Mouse (Mus musculus) Patski (cell line): Measurements from ENCODE around the gene Nol10. TPM values are rescaled to one million over a fixed set of nuclear protein-coding genes. Genes with fewer than 3 reads are reported as not detected.

Experiments used
- ATAC-seq: fragments of 100-300 bp; one replicate; pipeline ENCODE4 v1.8.0; 2021
- CTCF ChIA-PET: fragments of 350-600 bp; sonication (Branson Sonifier 250); formaldehyde crosslinking; loops from one replicate; lab custom pipeline; 2022; ENCODE audit warnings: inconsistent platforms; lab: Charles Lee
- POLR2A ChIA-PET: fragments of 350-600 bp; sonication (Branson Sonifier 250); formaldehyde crosslinking; loops from one replicate; lab custom pipeline; 2022; ENCODE audit warnings: antibody characterized with exemption, inconsistent platforms; lab: Charles Lee
- DNase-seq: peaks from one replicate; pipeline ENCODE4 v3.0.0-alpha.2; 2011; ENCODE audit warnings: low read depth, low spot score
- H3K27me3 ChIP-seq: fragments of 371-371 bp; one replicate; pipeline ENCODE4 v1.5.1; 2021
- CTCF ChIP-seq: fragments of 100-300 bp; IDR thresholded peaks from one replicate; pipeline ENCODE4 v1.5.1; 2021
- in situ Hi-C: fragments of 300-500 bp; cut with MboI; formaldehyde crosslinking; loops from 3 replicates; pipeline ENCODE4 v1.11.1; 2018; ENCODE audit warnings: low pct_unique_long_range_greater_than_20kb, mixed read lengths
- polyA plus RNA-seq: library from polyadenylated mRNA; unstranded; gene quantifications from one replicate; pipeline ENCODE4 v1.2.3, GENCODE M21; 2021

The Nol10 gene
- 18.6 TPM for polyA plus RNA-seq

- TF ChIP-seq CTCF, result no peak
- CTCF ChIA-PET, result no interaction called here
- in situ Hi-C loops, result no loop called here
- ATAC-seq (peak; percentile 96), DNase-seq (no peak)
- H3K27me3 ChIP-seq, result no peaks in the 10 kb centered on the region
- POLR2A ChIA-PET, result no interaction called here
Observed at GRCm38 (mm10) chr12:17348048-17349036, at the start of gene Nol10. Nol10 (plus strand) TSS chr12:17348458.

GRCm38 (mm10) chr12:17299902-17300301 lies 48.4 kb upstream of the Nol10 start:
- in situ Hi-C loops, result no loop called here
- ATAC-seq (no peak), DNase-seq (no peak)
- TF ChIP-seq CTCF, result no peak
- peaks cover 5% of the 10 kb centered on the region for H3K27me3 ChIP-seq
- ChIA-PET CTCF (no interaction called here), POLR2A (no interaction called here)

GRCm38 (mm10) chr12:17305445-17305844 lies 42.8 kb upstream of the Nol10 start:
- POLR2A ChIA-PET, result no interaction called here
- TF ChIP-seq CTCF, result no peak
- H3K27me3 ChIP-seq, result peaks cover 9% of the 10 kb centered on the region
- CTCF ChIA-PET, result no interaction called here
- DNase-seq (no peak), ATAC-seq (no peak)
- in situ Hi-C loops, result no loop called here

DNA sequence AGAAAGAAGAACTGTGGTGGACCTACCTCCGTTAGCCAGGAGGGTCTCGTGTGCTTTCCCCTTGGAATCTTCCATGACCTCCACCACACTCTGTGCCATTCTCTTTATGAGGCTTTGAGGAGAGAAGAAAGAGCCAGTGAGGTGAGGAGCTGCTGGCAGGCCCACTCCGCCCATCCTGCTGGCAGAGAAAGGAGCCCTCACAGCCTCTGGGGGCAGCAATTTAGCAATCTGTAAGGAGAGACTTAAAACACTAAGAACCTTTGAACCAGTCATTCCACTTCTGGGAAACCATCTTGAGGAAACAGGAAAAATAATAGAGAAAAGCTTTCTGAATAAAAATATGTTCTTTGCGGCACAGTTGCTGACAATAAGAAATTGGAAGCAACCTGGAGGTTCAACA lies 40.0 kb upstream of the Nol10 start:
- in situ Hi-C loops, result no loop called here
- no peak for TF ChIP-seq CTCF
- DNase-seq, result no peak

GRCm38 (mm10) chr12:17310852-17311839 lies 37.1 kb upstream of the Nol10 start:
- ChIA-PET CTCF (no interaction called here), POLR2A (no interaction called here)
- TF ChIP-seq CTCF, result no peak
- ATAC-seq, result no peak
- in situ Hi-C loops, result no loop called here
- peaks cover 1% of the 10 kb centered on the region for H3K27me3 ChIP-seq
- DNase-seq, result no peak

More for the DNA sequence above, 40.0 kb upstream of the Nol10 start:
- no peak for ATAC-seq
- H3K27me3 ChIP-seq, result peaks cover 4% of the 10 kb centered on the region
- ChIA-PET CTCF (interaction anchor here (2.1 kb wide), 1 partner anchor 17 kb away, joined by 6 read pairs; no protein-coding TSS in a partner anchor), POLR2A (no interaction called here)

DNA sequence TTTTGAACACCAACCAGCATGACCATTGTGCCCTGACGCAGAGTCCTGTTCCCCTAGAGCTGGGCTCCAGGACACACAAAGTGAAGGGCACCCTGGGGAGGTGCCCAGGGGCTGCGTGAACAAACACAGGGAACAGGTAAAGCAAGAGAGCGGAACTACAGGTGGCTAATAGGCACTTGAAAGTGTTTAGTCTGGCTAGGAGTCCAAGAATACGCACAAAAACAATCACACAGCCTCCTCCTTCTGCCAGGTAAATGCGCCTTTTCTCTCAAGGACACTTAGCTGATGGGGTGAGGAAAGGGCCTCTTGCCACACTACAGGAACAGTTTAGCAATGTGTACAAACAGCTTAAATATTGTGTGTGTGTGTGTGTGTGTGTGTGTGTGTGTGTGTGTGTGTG lies 32.2 kb upstream of the Nol10 start:
- DNase-seq (no peak), ATAC-seq (no peak)
- H3K27me3 ChIP-seq, result peaks cover 5% of the 10 kb centered on the region
- POLR2A ChIA-PET, result no interaction called here
- TF ChIP-seq CTCF, result no peak
- in situ Hi-C loops, result no loop called here
- CTCF ChIA-PET, result interaction anchor here (1.2 kb wide), 1 partner anchor 12 kb away, joined by 3 read pairs; no protein-coding TSS in a partner anchor

DNA sequence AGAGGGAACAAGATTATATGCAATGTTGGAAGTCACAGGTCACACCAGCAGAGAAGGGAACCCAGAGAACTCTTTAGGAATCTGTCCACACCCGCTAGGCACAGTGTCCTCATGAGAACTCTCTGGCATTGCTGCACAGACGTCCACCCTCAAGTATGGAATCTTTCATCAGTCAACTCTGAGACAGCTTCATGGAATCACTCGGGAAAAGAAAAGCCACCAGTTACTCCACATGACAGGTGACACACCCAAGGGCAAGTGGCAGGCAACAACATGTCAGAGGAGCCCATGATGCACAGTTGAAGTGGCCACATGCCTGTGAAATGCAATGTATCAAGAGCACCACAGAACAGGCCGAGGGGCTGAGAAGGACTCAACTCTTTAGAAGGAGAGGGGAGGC lies 30.3 kb upstream of the Nol10 start:
- TF ChIP-seq CTCF, result no peak
- POLR2A ChIA-PET, result no interaction called here
- no peak for ATAC-seq
- in situ Hi-C loops, result no loop called here
- peaks cover 5% of the 10 kb centered on the region for H3K27me3 ChIP-seq
- DNase-seq, result no peak
- CTCF ChIA-PET, result no interaction called here

- POLR2A ChIA-PET, result no interaction called here
- CTCF ChIA-PET, result no interaction called here
- ATAC-seq (no peak), DNase-seq (no peak)
- H3K27me3 ChIP-seq, result peaks cover 7% of the 10 kb centered on the region
- no peak for TF ChIP-seq CTCF
- in situ Hi-C loops, result no loop called here
Observed at GRCm38 (mm10) chr12:17318453-17318852, 29.8 kb upstream of the Nol10 start.

DNA sequence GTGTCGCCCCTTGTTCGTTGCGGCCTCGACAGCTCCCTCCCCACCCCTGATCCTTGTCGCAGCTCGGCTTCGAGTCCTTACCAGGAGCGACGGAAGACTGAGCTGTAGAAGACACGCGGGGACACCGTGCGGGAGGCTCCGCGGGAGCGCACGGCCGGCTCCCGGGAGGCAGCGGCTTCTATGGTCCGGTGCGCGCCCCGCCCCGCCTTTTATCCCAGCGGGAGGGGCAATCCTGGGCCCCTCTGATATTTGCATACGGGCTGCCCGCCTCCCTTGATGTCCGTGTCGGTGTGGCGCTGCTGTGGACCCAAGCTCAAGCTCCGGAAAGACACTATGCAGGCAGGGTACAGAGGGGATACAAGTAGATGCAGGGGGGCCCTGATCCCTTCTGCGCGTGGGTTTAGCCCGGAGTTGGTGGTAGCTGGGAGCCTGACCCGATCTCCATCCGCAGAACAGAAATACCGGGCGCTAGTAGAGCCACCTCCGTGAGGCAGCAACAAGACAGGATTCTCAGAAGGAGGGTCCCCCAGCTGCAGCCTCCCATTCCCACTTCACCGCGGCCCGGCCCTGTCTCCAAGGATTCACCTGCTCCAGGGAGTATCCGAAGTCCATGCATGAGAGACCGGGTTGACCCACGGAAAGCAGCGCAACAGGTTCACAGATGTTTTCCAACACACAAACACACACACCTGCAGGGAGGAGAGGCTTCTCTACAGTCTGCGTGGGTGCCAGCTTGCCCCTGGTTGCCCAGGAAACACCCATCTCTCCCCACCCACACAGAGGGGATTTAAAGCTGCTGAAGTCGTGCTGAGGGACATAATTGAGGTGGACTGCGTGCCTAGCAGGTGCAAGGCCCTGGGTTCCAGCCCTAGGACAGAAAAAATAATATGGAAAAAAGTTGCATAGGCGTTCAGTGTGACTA lies 23.4 kb upstream of the Nol10 start:
- ChIA-PET POLR2A (no interaction called here), CTCF (no interaction called here)
- ATAC-seq (no peak), DNase-seq (no peak)
- peaks cover 18% of the 10 kb centered on the region for H3K27me3 ChIP-seq
- in situ Hi-C loops, result no loop called here
- no peak for TF ChIP-seq CTCF

GRCm38 (mm10) chr12:17329259-17329658 lies 19.0 kb upstream of the Nol10 start, which contains the start of gene Atp6v1c2:
Atp6v1c2 (minus strand) TSS chr12:17329359.
- TF ChIP-seq CTCF, result no peak
- ATAC-seq, result no peak
- peaks cover 12% of the 10 kb centered on the region for H3K27me3 ChIP-seq
- DNase-seq, result no peak
- CTCF ChIA-PET, result no interaction called here
- in situ Hi-C loops, result no loop called here
- POLR2A ChIA-PET, result no interaction called here
